Mouse (Mus musculus) intestine, postnatal 0 days (tissue): ENCODE data around the gene Nubpl. TPM values are rescaled to one million over a fixed set of nuclear protein-coding genes. Genes with fewer than 3 reads are reported as not detected.

Experiments used
- ATAC-seq: fragments of 200-750 bp; cut with Nextera tagmentation; 2 replicates; pipeline ENCODE4 v1.8.0; 2017; ENCODE audit warnings: mild to moderate bottlenecking, moderate TSS enrichment, moderate library complexity
- H3K27ac ChIP-seq: fragments of 300-500 bp; sonication (generic); 2 replicates; pipeline ENCODE4 v1.5.1; 2014; ENCODE audit warnings: mild to moderate bottlenecking, low read depth, low read length, moderate library complexity
- H3K27me3 ChIP-seq: fragments of 300-500 bp; sonication (generic); replicated peaks from 2 replicates; pipeline ENCODE4 v1.6.1; 2014; ENCODE audit warnings: low read length, mixed read lengths; ENCODE audit not compliant: control insufficient read depth, insufficient read depth
- H3K36me3 ChIP-seq: fragments of 300-500 bp; sonication (generic); 2 replicates; pipeline ENCODE4 v1.6.1; 2014; ENCODE audit warnings: mild to moderate bottlenecking, moderate library complexity; ENCODE audit not compliant: control insufficient read depth, insufficient read depth
- H3K4me1 ChIP-seq: fragments of 300-500 bp; sonication (generic); replicated peaks from 2 replicates; pipeline ENCODE4 v1.6.1; 2014; ENCODE audit warnings: antibody characterized with exemption, low read length, mixed read lengths; ENCODE audit not compliant: control insufficient read depth, insufficient read depth
- H3K4me2 ChIP-seq: fragments of 300-500 bp; sonication (generic); replicated peaks from 2 replicates; pipeline ENCODE4 v1.6.1; 2014; ENCODE audit warnings: low read depth, mild to moderate bottlenecking, moderate library complexity
- H3K4me3 ChIP-seq: fragments of 300-500 bp; sonication (generic); 2 replicates; pipeline ENCODE4 v1.5.1; 2014; ENCODE audit warnings: low read depth, low read length
- H3K9ac ChIP-seq: fragments of 300-500 bp; sonication (generic); 2 replicates; pipeline ENCODE4 v1.6.1; 2014; ENCODE audit warnings: mild to moderate bottlenecking, low read depth, low read length
- H3K9me3 ChIP-seq: fragments of 300-500 bp; sonication (generic); 2 replicates; pipeline ENCODE4 v1.6.1; 2016; ENCODE audit warnings: mixed run types; ENCODE audit not compliant: control insufficient read depth
- CTCF ChIP-seq: sonication (generic); IDR thresholded peaks from 2 replicates; pipeline ENCODE4 v1.5.1; 2016; ENCODE audit warnings: low read depth, mild to moderate bottlenecking, control low read depth, antibody characterized with exemption, moderate library complexity
- WGBS: fragments of 180-500 bp; shearing (Covaris S2); extraction: QIAGEN DNeasy Blood & Tissue Kit; methylation state at CpG from one replicate; pipeline ENCODE4 v1.1.7; 2014; 5-methylcytosine and 5-hydroxymethylcytosine counted together
- polyA plus RNA-seq: library from polyadenylated mRNA; unstranded; fragments of >200 nt; fragmentation: Nextera tagmentation; extraction: Ambion mirVana; gene quantifications from 2 replicates; pipeline ENCODE4 v1.2.1, GENCODE M21; 2015

Gene Nubpl
- polyA plus RNA-seq, 1 experiment from 2014 or later: 5.7 TPM

- 66% methylated on average over 2 of the region's 2 CpGs for WGBS
- no peak for ATAC-seq
These were observed 240.7 kb downstream of the Nubpl start for GRCm38 (mm10) chr12:52338136-52338753.

GRCm38 (mm10) chr12:52346611-52347010 lies 249.1 kb downstream of the Nubpl start:
- Histone ChIP-seq H3K4me1 (no peaks in the 10 kb centered on the region), H3K9ac (no peak overlapping the region), H3K27ac (no peak overlapping the region), H3K36me3 (no peaks in the 10 kb centered on the region), H3K4me2 (no peak overlapping the region), H3K4me3 (no peak overlapping the region), H3K9me3 (no peaks in the 10 kb centered on the region), H3K27me3 (no peaks in the 10 kb centered on the region)
- no peak for ATAC-seq
- WGBS: 73% methylated on average over 5 of the region's 5 CpGs
- TF ChIP-seq CTCF: no peak

More at GRCm38 (mm10) chr12:52338136-52338753, 240.7 kb downstream of the Nubpl start:
- no peak overlapping the region for H3K4me2 ChIP-seq
- no peak overlapping the region for H3K27ac ChIP-seq
- H3K9ac ChIP-seq: no peak overlapping the region
- no peaks in the 10 kb centered on the region for H3K36me3 ChIP-seq
- no peak for TF ChIP-seq CTCF
- no peaks in the 10 kb centered on the region for H3K4me1 ChIP-seq
- H3K4me3 ChIP-seq: no peak overlapping the region
- no peaks in the 10 kb centered on the region for H3K27me3 ChIP-seq
- H3K9me3 ChIP-seq: no peaks in the 10 kb centered on the region

GRCm38 (mm10) chr12:52350276-52350675 lies 252.7 kb downstream of the Nubpl start:
- Histone ChIP-seq H3K9me3 (no peaks in the 10 kb centered on the region), H3K36me3 (no peaks in the 10 kb centered on the region), H3K27ac (no peak overlapping the region), H3K4me2 (no peak overlapping the region), H3K4me3 (no peak overlapping the region), H3K9ac (no peak overlapping the region), H3K4me1 (no peaks in the 10 kb centered on the region), H3K27me3 (no peaks in the 10 kb centered on the region)
- no peak for TF ChIP-seq CTCF
- 82% methylated on average over 3 of the region's 3 CpGs for WGBS
- ATAC-seq: no peak

GRCm38 (mm10) chr12:52359484-52359883 lies 261.9 kb downstream of the Nubpl start:
- H3K4me1 ChIP-seq: no peaks in the 10 kb centered on the region
- TF ChIP-seq CTCF: no peak
- ATAC-seq: no peak
- H3K36me3 ChIP-seq: no peaks in the 10 kb centered on the region
- H3K9ac ChIP-seq: no peak overlapping the region
- no peak overlapping the region for H3K27ac ChIP-seq
- H3K9me3 ChIP-seq: no peaks in the 10 kb centered on the region
- H3K4me3 ChIP-seq: no peak overlapping the region
- no peak overlapping the region for H3K4me2 ChIP-seq
- no peaks in the 10 kb centered on the region for H3K27me3 ChIP-seq
- 54% methylated on average over 10 of the region's 10 CpGs for WGBS

- no peaks in the 10 kb centered on the region for H3K27me3 ChIP-seq
- no peaks in the 10 kb centered on the region for H3K9me3 ChIP-seq
- H3K36me3 ChIP-seq: no peaks in the 10 kb centered on the region
- H3K4me2 ChIP-seq: no peak overlapping the region
- TF ChIP-seq CTCF: no peak
- WGBS: 65% methylated on average over 3 of the region's 3 CpGs
- no peak overlapping the region for H3K4me3 ChIP-seq
- no peak overlapping the region for H3K27ac ChIP-seq
- no peak overlapping the region for H3K9ac ChIP-seq
- H3K4me1 ChIP-seq: no peaks in the 10 kb centered on the region
- no peak for ATAC-seq
These were observed 262.6 kb downstream of the Nubpl start for GRCm38 (mm10) chr12:52360136-52360535.

- no peak for ATAC-seq
These were observed 263.7 kb downstream of the Nubpl start for GRCm38 (mm10) chr12:52361198-52361597.

More at GRCm38 (mm10) chr12:52361198-52361597, 263.7 kb downstream of the Nubpl start:
- no peaks in the 10 kb centered on the region for H3K36me3 ChIP-seq
- no peak overlapping the region for H3K4me2 ChIP-seq
- no peaks in the 10 kb centered on the region for H3K4me1 ChIP-seq
- H3K27me3 ChIP-seq: no peaks in the 10 kb centered on the region
- no peak overlapping the region for H3K4me3 ChIP-seq
- no peak overlapping the region for H3K27ac ChIP-seq
- no peak for TF ChIP-seq CTCF
- no peaks in the 10 kb centered on the region for H3K9me3 ChIP-seq
- no peak overlapping the region for H3K9ac ChIP-seq
- WGBS: 78% methylated on average over 6 of the region's 6 CpGs

Other genes starting within 250 kb of the Nubpl start
- gene Heatr5a, start 126.4 kb upstream of the Nubpl start, polyA plus RNA-seq: 4.4 and 5.5 TPM in 2 replicates
- gene Dtd2, start 91.2 kb upstream of the Nubpl start, polyA plus RNA-seq: 28.5 and 31.8 TPM in 2 replicates
- gene Gpr33, start 69.7 kb upstream of the Nubpl start, polyA plus RNA-seq: not detected in 2 replicates